Mouse (Mus musculus) adrenal gland, postnatal 0 days (tissue): ENCODE data around the gene Lyz2. TPM values are rescaled to one million over a fixed set of nuclear protein-coding genes. Genes with fewer than 3 reads are reported as not detected.

ENCODE experiments used
- polyA plus RNA-seq: library from polyadenylated mRNA; unstranded; fragments of >200 nt; fragmentation: Nextera tagmentation; extraction: Ambion mirVana; gene quantifications from 2 replicates; pipeline ENCODE4 v1.2.1, GENCODE M21; 2015

Lyz2 gene
- polyA plus RNA-seq: 175 and 328 TPM in 2 replicates

DNA sequence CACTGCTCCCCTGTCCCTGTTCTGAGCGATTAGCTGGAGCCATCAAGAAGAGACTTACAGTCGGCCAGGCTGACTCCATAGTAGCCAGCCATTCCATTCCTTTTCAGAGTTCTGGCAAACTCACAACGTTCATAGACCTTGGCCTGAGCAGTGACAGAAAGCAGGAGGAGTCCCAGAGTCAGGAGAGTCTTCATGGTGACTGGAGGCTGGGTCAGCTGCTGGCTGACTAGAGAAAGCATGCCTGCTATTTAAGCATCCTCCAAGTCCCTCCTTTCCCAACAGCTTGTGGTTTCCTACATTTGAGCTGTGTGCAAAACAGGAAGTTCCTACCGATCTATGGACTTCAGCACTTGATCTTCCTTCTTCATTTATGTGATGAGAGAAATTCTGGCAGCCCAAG lies at the start of gene Lyz2:
Gene Lyz2 (minus strand): TSS at position 273 of the 400 bp plus-strand sequence.

GRCm38 (mm10) chr10:117292671-117293070 lies 10.6 kb upstream of the Lyz2 start, which contains the start of gene Lyz1:
Gene Lyz1, minus strand, starts transcription at chr10:117292868.

GRCm38 (mm10) chr10:117238603-117239002 lies 43.5 kb downstream of the Lyz2 start, which contains the start of gene 9530003J23Rik:
Gene 9530003J23Rik, minus strand, starts transcription at chr10:117238703.

Other genes with a start within 250 kb of the Lyz2 start
- gene Lrrc10, start 237.0 kb downstream of the Lyz2 start, polyA plus RNA-seq: not detected in 2 replicates
- 118 and 143 TPM in 2 replicates for gene Cct2, start 218.5 kb downstream of the Lyz2 start, polyA plus RNA-seq
- gene Frs2, start 133.8 kb downstream of the Lyz2 start, polyA plus RNA-seq: 13.5 and 22.3 TPM in 2 replicates
- gene Yeats4, start 57.8 kb downstream of the Lyz2 start, polyA plus RNA-seq: 42.6 and 48.5 TPM in 2 replicates
- gene 9530003J23Rik, start 43.6 kb downstream of the Lyz2 start, polyA plus RNA-seq: not detected in 2 replicates
- gene Lyz1, start 10.5 kb upstream of the Lyz2 start, polyA plus RNA-seq: 1.5 and 3.1 TPM in 2 replicates
- 40.3 and 59.8 TPM in 2 replicates for gene Cpsf6, start 97.7 kb upstream of the Lyz2 start, polyA plus RNA-seq